Mouse (Mus musculus) telencephalon, adult 2 months (tissue): ENCODE data around the gene C4b.
"Not testable (repeated sequence)": the region's sequence is repeated elsewhere in the genome, so short reads cannot be mapped to it uniquely, and the experiment has no call there.

Experiments used
- DNase-seq: peaks from one replicate; pipeline ENCODE4 v3.0.0-alpha.2; 2011; ENCODE audit warnings: low read depth, low spot score

Gene C4b

GRCm38 (mm10) chr17:34743719-34744118, at the start of gene C4b:
Gene C4b, minus strand, starts transcription at chr17:34743882.
- DNase-seq = no peak

GRCm38 (mm10) chr17:34777680-34778325, 34.1 kb upstream of the C4b start:
- DNase-seq = peak; percentile 68

GRCm38 (mm10) chr17:34761471-34761870, 17.8 kb upstream of the C4b start:
- DNase-seq = no peak

GRCm38 (mm10) chr17:34746531-34746930, 2.8 kb upstream of the C4b start:
- DNase-seq = no peak

- not testable (repeated sequence) for DNase-seq
These were observed 1.5 kb upstream of the C4b start for GRCm38 (mm10) chr17:34745166-34745565.

GRCm38 (mm10) chr17:34744611-34745010, 929 bp upstream of the C4b start:
- DNase-seq = not testable (repeated sequence)

- no peak for DNase-seq
These were observed 524 bp upstream of the C4b start for GRCm38 (mm10) chr17:34744206-34744605.

GRCm38 (mm10) chr17:34740280-34740679, 3.4 kb downstream of the C4b start:
- DNase-seq = no peak

- not testable (repeated sequence) for DNase-seq
These were observed 4.0 kb downstream of the C4b start for GRCm38 (mm10) chr17:34739708-34740107.

GRCm38 (mm10) chr17:34737466-34737865, 6.2 kb downstream of the C4b start:
- DNase-seq = not testable (repeated sequence)

GRCm38 (mm10) chr17:34729779-34730553, 13.7 kb downstream of the C4b start:
- not testable (repeated sequence) for DNase-seq

- DNase-seq = not testable (repeated sequence)
These were observed 14.5 kb downstream of the C4b start for GRCm38 (mm10) chr17:34729155-34729554.

- no peak for DNase-seq
These were observed 15.8 kb downstream of the C4b start for GRCm38 (mm10) chr17:34727887-34728286.

GRCm38 (mm10) chr17:34723066-34723465, 20.6 kb downstream of the C4b start:
- DNase-seq = no peak

GRCm38 (mm10) chr17:34722238-34722637, 21.4 kb downstream of the C4b start:
- not testable (repeated sequence) for DNase-seq

GRCm38 (mm10) chr17:34719886-34720285, 23.8 kb downstream of the C4b start:
- not testable (repeated sequence) for DNase-seq

- DNase-seq = no peak
These were observed 26.3 kb downstream of the C4b start for GRCm38 (mm10) chr17:34717401-34717800.

- DNase-seq = no peak
These were observed 27.4 kb downstream of the C4b start for GRCm38 (mm10) chr17:34716247-34716646.

- DNase-seq = not testable (repeated sequence)
These were observed 28.2 kb downstream of the C4b start for GRCm38 (mm10) chr17:34715451-34715850.

GRCm38 (mm10) chr17:34714908-34715445, 28.7 kb downstream of the C4b start:
- not testable (repeated sequence) for DNase-seq

- DNase-seq = not testable (repeated sequence)
These were observed 29.3 kb downstream of the C4b start for GRCm38 (mm10) chr17:34714181-34714907.

GRCm38 (mm10) chr17:34712951-34713350, 30.7 kb downstream of the C4b start:
- no peak for DNase-seq
